Mouse (Mus musculus) embryonic fibroblast, embryonic 13.5 days (primary cell): ENCODE data around the gene Olfr56.

ENCODE experiments used
- CTCF ChIP-seq: IDR thresholded peaks from 2 replicates; pipeline ENCODE4 v1.5.1; 2011; ENCODE audit warnings: mild to moderate bottlenecking, control low read depth, low read length, moderate library complexity, borderline replicate concordance; ENCODE audit not compliant: insufficient read depth
- POLR2A ChIP-seq: IDR thresholded peaks from 2 replicates; pipeline ENCODE4 v1.6.1; 2011; ENCODE audit warnings: low read depth, mild to moderate bottlenecking, control low read depth, low read length, moderate library complexity

DNA sequence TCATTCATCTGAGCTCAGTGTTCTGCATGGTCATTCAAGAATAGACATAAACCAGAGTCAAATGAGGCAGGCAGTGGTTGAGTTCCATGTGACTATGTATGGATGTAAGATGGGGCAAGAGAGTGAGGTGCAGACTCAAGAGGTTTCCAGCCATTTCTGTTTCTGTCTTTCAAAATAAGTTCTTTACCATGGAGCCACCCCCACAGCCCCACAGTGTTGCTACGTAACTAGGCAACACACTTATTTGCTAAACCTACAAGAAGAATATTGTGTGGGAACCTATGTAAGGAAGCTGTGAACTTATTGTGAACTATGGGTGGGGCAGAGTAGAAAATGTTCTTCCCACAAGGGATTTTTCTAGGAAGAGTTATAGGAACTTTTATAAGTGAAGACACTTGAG lies 104.5 kb downstream of the Olfr56 start:
- TF ChIP-seq CTCF (no peak), POLR2A (no peak)
